Mouse (Mus musculus) MEL (cell line): ENCODE data around the gene Clec4b2. TPM values are rescaled to one million over a fixed set of nuclear protein-coding genes. Genes with fewer than 3 reads are reported as not detected.
"Not testable (repeated sequence)": the region's sequence is repeated elsewhere in the genome, so short reads cannot be mapped to it uniquely, and the experiment has no call there.

ENCODE experiments used
- DNase-seq: peaks from one replicate; pipeline ENCODE4 v3.0.0; 2011; ENCODE audit warnings: low read depth, low spot score
- H3K27ac ChIP-seq: 2 replicates; pipeline ENCODE4 v1.5.1; 2012; ENCODE audit warnings: low read depth, mild to moderate bottlenecking, control low read depth, low read length, moderate library complexity; ENCODE audit not compliant: control insufficient read depth
- H3K27me3 ChIP-seq, 2 experiments: fragments of 150-350 bp in 1 of 2; sonication (generic) in 1 of 2; 2 replicates each; pipeline ENCODE4 v1.6.1; 2012; ENCODE audit warnings: low read length in 2 of 2, mild to moderate bottlenecking in 2 of 2, improper control_type of control experiment in 1 of 2, moderate library complexity in 1 of 2; ENCODE audit not compliant: insufficient read depth in 2 of 2, control insufficient read depth in 1 of 2
- H3K36me3 ChIP-seq, 2 experiments: 2 replicates each; pipeline ENCODE4 v1.6.1; 2012 to 2014; ENCODE audit warnings: low read length in 2 of 2, improper control_type of control experiment in 1 of 2, inconsistent platforms in 1 of 2, mild to moderate bottlenecking in 1 of 2; ENCODE audit not compliant: insufficient read depth in 2 of 2, control insufficient read depth in 1 of 2
- H3K4me1 ChIP-seq, 2 experiments: fragments of 150-350 bp in 1 of 2; sonication (generic) in 1 of 2; 2 replicates each; pipeline ENCODE4 v1.6.1; 2012; ENCODE audit warnings: low read length in 2 of 2, improper control_type of control experiment in 1 of 2, mild to moderate bottlenecking in 1 of 2; ENCODE audit not compliant: insufficient read depth in 2 of 2, control insufficient read depth in 1 of 2
- H3K4me3 ChIP-seq, 2 experiments: fragments of 150-350 bp in 1 of 2; sonication (generic) in 1 of 2; 2 replicates each; pipeline ENCODE4 v1.5.1; 2012; ENCODE audit warnings: low read depth in 2 of 2, low read length in 2 of 2, mild to moderate bottlenecking in 2 of 2, moderate library complexity in 2 of 2, control low read depth in 1 of 2, improper control_type of control experiment in 1 of 2; ENCODE audit not compliant: control insufficient read depth in 1 of 2, insufficient read depth in 1 of 2
- H3K79me2 ChIP-seq: 2 replicates; pipeline ENCODE4 v1.6.1; 2012; ENCODE audit warnings: mild to moderate bottlenecking, low read length, moderate library complexity; ENCODE audit not compliant: control insufficient read depth, poor library complexity, insufficient read depth
- H3K9ac ChIP-seq: 2 replicates; pipeline ENCODE4 v1.6.1; 2012; ENCODE audit warnings: low read depth, mild to moderate bottlenecking, control low read depth, low read length, moderate library complexity; ENCODE audit not compliant: control insufficient read depth, poor library complexity, severe bottlenecking
- H3K9me3 ChIP-seq: fragments of 150-350 bp; sonication (generic); replicated peaks from 2 replicates; pipeline ENCODE4 v1.6.1; 2012; ENCODE audit warnings: mild to moderate bottlenecking, low read length, improper control_type of control experiment, moderate library complexity; ENCODE audit not compliant: insufficient read depth
- CHD2 ChIP-seq: IDR thresholded peaks from 2 replicates; pipeline ENCODE4 v1.6.1; 2011; ENCODE audit warnings: low read length, improper control_type of control experiment
- CTCF ChIP-seq, 3 experiments: IDR thresholded peaks in 2 of 3; conservative IDR thresholded peaks in 1 of 3; 2 replicates each; pipeline ENCODE4 v1.5.1; 2011 to 2012; ENCODE audit warnings: low read length in 3 of 3, low read depth in 2 of 3, mild to moderate bottlenecking in 2 of 3, improper control_type of control experiment in 1 of 3, inconsistent platforms in 1 of 3, mixed read lengths in 1 of 3, moderate library complexity in 1 of 3; ENCODE audit not compliant: control insufficient read depth in 1 of 3, insufficient read depth in 1 of 3, poor library complexity in 1 of 3, severe bottlenecking in 1 of 3
- E2F4 ChIP-seq: IDR thresholded peaks from 2 replicates; pipeline ENCODE4 v1.6.1; 2011; ENCODE audit warnings: low read depth, low read length, improper control_type of control experiment, borderline replicate concordance
- EP300 ChIP-seq, 2 experiments: IDR thresholded peaks; 2 replicates each; pipeline ENCODE4 v1.6.1; 2011; ENCODE audit warnings: improper control_type of control experiment in 2 of 2, low read length in 2 of 2, low read depth in 1 of 2, mild to moderate bottlenecking in 1 of 2
- ETS1 ChIP-seq: IDR thresholded peaks from 2 replicates; pipeline ENCODE4 v1.6.1; 2012; ENCODE audit warnings: low read depth, mild to moderate bottlenecking, inconsistent platforms, low read length, improper control_type of control experiment, moderate library complexity
- GABPA ChIP-seq: IDR thresholded peaks from 2 replicates; pipeline ENCODE4 v1.6.1; 2012; ENCODE audit warnings: low read depth, mild to moderate bottlenecking, inconsistent platforms, low read length, improper control_type of control experiment, moderate library complexity
- GATA1 ChIP-seq: IDR thresholded peaks from 2 replicates; pipeline ENCODE4 v1.6.1; 2011; ENCODE audit warnings: low read depth, low read length, improper control_type of control experiment
- HCFC1 ChIP-seq: IDR thresholded peaks from 2 replicates; pipeline ENCODE4 v1.6.1; 2012; ENCODE audit warnings: low read depth, mild to moderate bottlenecking, inconsistent platforms, low read length, improper control_type of control experiment, moderate library complexity
- JUND ChIP-seq: IDR thresholded peaks from 2 replicates; pipeline ENCODE4 v1.6.1; 2011; ENCODE audit warnings: low read depth, mild to moderate bottlenecking, improper control_type of control experiment, low read length
- MAX ChIP-seq: IDR thresholded peaks from 2 replicates; pipeline ENCODE4 v1.6.1; 2011; ENCODE audit warnings: low read length, improper control_type of control experiment
- MEF2A ChIP-seq: IDR thresholded peaks from 2 replicates; pipeline ENCODE4 v1.6.1; 2014; ENCODE audit warnings: low read depth, mild to moderate bottlenecking, inconsistent platforms, low read length, improper control_type of control experiment; ENCODE audit not compliant: poor library complexity, insufficient replicate concordance, severe bottlenecking; ENCODE audit errors: extremely low read depth
- MXI1 ChIP-seq: IDR thresholded peaks from 2 replicates; pipeline ENCODE4 v1.6.1; 2011; ENCODE audit warnings: mild to moderate bottlenecking, low read depth, low read length, improper control_type of control experiment
- MYB ChIP-seq: IDR thresholded peaks from 2 replicates; pipeline ENCODE4 v1.6.1; 2011; ENCODE audit warnings: mild to moderate bottlenecking, low read depth, low read length, improper control_type of control experiment
- MYC ChIP-seq: IDR thresholded peaks from 2 replicates; pipeline ENCODE4 v1.6.1; 2011; ENCODE audit warnings: low read depth, mild to moderate bottlenecking, low read length, improper control_type of control experiment, moderate library complexity
- NELFE ChIP-seq: IDR thresholded peaks from 2 replicates; pipeline ENCODE4 v1.6.1; 2011; ENCODE audit warnings: low read depth, low read length, improper control_type of control experiment
- POLR2A ChIP-seq, 2 experiments: IDR thresholded peaks; 2 replicates each; pipeline ENCODE4 v1.6.1; 2011 to 2012; ENCODE audit warnings: low read length in 2 of 2, mild to moderate bottlenecking in 2 of 2, control low read depth in 1 of 2, improper control_type of control experiment in 1 of 2, low read depth in 1 of 2, moderate library complexity in 1 of 2; ENCODE audit not compliant: control insufficient read depth in 1 of 2, insufficient read depth in 1 of 2, poor library complexity in 1 of 2
- RAD21 ChIP-seq: IDR thresholded peaks from 2 replicates; pipeline ENCODE4 v1.6.1; 2011; ENCODE audit warnings: mild to moderate bottlenecking, low read depth, low read length, improper control_type of control experiment
- SMC3 ChIP-seq: IDR thresholded peaks from 2 replicates; pipeline ENCODE4 v1.6.1; 2011; ENCODE audit warnings: low read depth, low read length, improper control_type of control experiment
- TAL1 ChIP-seq: IDR thresholded peaks from 2 replicates; pipeline ENCODE4 v1.6.1; 2012; ENCODE audit warnings: mild to moderate bottlenecking, inconsistent platforms, low read length, moderate library complexity, mixed read lengths
- TBP ChIP-seq: IDR thresholded peaks from 2 replicates; pipeline ENCODE4 v1.8.0; 2011; ENCODE audit warnings: low read depth, low read length, improper control_type of control experiment
- TCF12 ChIP-seq: IDR thresholded peaks from 2 replicates; pipeline ENCODE4 v1.6.1; 2014; ENCODE audit warnings: low read depth, mild to moderate bottlenecking, inconsistent platforms, low read length, improper control_type of control experiment, moderate library complexity
- UBTF ChIP-seq: IDR thresholded peaks from 2 replicates; pipeline ENCODE4 v1.6.1; 2012; ENCODE audit warnings: low read depth, mild to moderate bottlenecking, inconsistent platforms, low read length, improper control_type of control experiment, moderate library complexity, borderline replicate concordance; ENCODE audit not compliant: insufficient read depth
- USF1 ChIP-seq: IDR thresholded peaks from 2 replicates; pipeline ENCODE4 v1.6.1; 2014; ENCODE audit warnings: low read depth, mild to moderate bottlenecking, inconsistent platforms, low read length, improper control_type of control experiment, moderate library complexity
- USF2 ChIP-seq, 2 experiments: IDR thresholded peaks; 2 replicates each; pipeline ENCODE4 v1.6.1; 2011 to 2012; ENCODE audit warnings: improper control_type of control experiment in 2 of 2, low read length in 2 of 2, borderline replicate concordance in 1 of 2, inconsistent platforms in 1 of 2, low read depth in 1 of 2, mild to moderate bottlenecking in 1 of 2; ENCODE audit not compliant: insufficient read depth in 1 of 2
- ZC3H11A ChIP-seq: IDR thresholded peaks from 2 replicates; pipeline ENCODE4 v1.6.1; 2012; ENCODE audit warnings: low read depth, mild to moderate bottlenecking, inconsistent platforms, low read length, improper control_type of control experiment
- ZKSCAN1 ChIP-seq: IDR thresholded peaks from 2 replicates; pipeline ENCODE4 v1.6.1; 2012; ENCODE audit warnings: low read depth, mild to moderate bottlenecking, inconsistent platforms, low read length, improper control_type of control experiment, moderate library complexity
- polyA plus RNA-seq, 2 experiments: library from polyadenylated mRNA; stranded (reverse) in 1 of 2; unstranded in 1 of 2; fragments of >175 nt in 1 of 2; fragments of >200 nt in 1 of 2; gene quantifications; 2 replicates each; pipeline versions ENCODE4 v1.2.1 to v1.2.4; 2012; ENCODE audit warnings: low replicate concordance in 2 of 2, low read depth in 1 of 2; ENCODE audit not compliant: insufficient read length in 2 of 2, insufficient read depth in 1 of 2, missing spikeins in 1 of 2
- total RNA-seq: library from RNA; depleted of rRNA; stranded (reverse); fragments of 300-350 nt; gene quantifications from 2 replicates; pipeline ENCODE4 v1.2.3, GENCODE M21; 2012

The Clec4b2 gene
- total and polyA plus RNA-seq, 3 experiments, result not detected

GRCm38 (mm10) chr6:123244201-123244600, 71.5 kb downstream of the Clec4b2 start:
- Histone ChIP-seq H3K9ac (no peak overlapping the region), H3K27me3 (no peaks in the 10 kb centered on the region), H3K4me3 (no peak overlapping the region), H3K36me3 (no peaks in the 10 kb centered on the region), H3K79me2 (no peaks in the 10 kb centered on the region), H3K9me3 (no peaks in the 10 kb centered on the region)
- no peak for DNase-seq
- TF ChIP-seq HCFC1 (no peak), RAD21 (no peak), USF1 (no peak), MYC (no peak), GABPA (no peak), GATA1 (no peak)
- TF ChIP-seq, all 39 proteins: peak for 0
- no peak overlapping the region for H3K27ac ChIP-seq
- no peaks in the 10 kb centered on the region for H3K4me1 ChIP-seq

- TF ChIP-seq CTCF (IDR thresholded peaks at IDR 0.05 in 2 of 3, conservative IDR thresholded peaks at IDR 0.05 in 1 of 3; ENCODE audit: control insufficient read depth in 1 of 3, insufficient read depth in 1 of 3, low read depth in 2 of 3, low read length in 3 of 3, poor library complexity in 1 of 3, severe bottlenecking in 1 of 3), result peak in 2 of 3 experiments; percentile 37 to 54; a peak in 4 of 6 replicates
- TF ChIP-seq RAD21, result peak; percentile 53
- peak; percentile 54 for TF ChIP-seq SMC3
- TF ChIP-seq, all 39 proteins: peak for 3; not testable (repeated sequence) for 36
- H3K36me3 ChIP-seq, result peaks cover 0 to 15% of the 10 kb centered on the region in 2 experiments; a peak in 2 of 4 replicates
- not testable (repeated sequence) for H3K9ac ChIP-seq, H3K79me2 ChIP-seq, H3K4me3 ChIP-seq, H3K27ac ChIP-seq, H3K9me3 ChIP-seq, H3K27me3 ChIP-seq
- H3K4me1 ChIP-seq, result peaks cover 5 to 11% of the 10 kb centered on the region in 2 experiments
- DNase-seq, result peak; percentile 47
Measured at GRCm38 (mm10) chr6:123248862-123249261, 76.2 kb downstream of the Clec4b2 start.

GRCm38 (mm10) chr6:123252735-123253134, 80.0 kb downstream of the Clec4b2 start:
- Histone ChIP-seq H3K36me3 (peaks cover 0 to 15% of the 10 kb centered on the region in 2 experiments; a peak in 2 of 4 replicates), H3K27me3 (no peaks in the 10 kb centered on the region), H3K27ac (peak overlapping the region; percentile 87), H3K9me3 (no peaks in the 10 kb centered on the region), H3K4me3 (no peak overlapping the region), H3K79me2 (no peaks in the 10 kb centered on the region), H3K4me1 (peaks cover 5 to 11% of the 10 kb centered on the region in 2 experiments), H3K9ac (no peak overlapping the region)
- peak; percentile 88 for DNase-seq
- TF ChIP-seq TAL1, result peak; percentile 86
- no peak for TF ChIP-seq ZKSCAN1
- no peak; the same call in 1 of the 2 replicates for TF ChIP-seq E2F4
- peak; percentile 80 for TF ChIP-seq TCF12
- TF ChIP-seq HCFC1, result no peak
- peak; percentile 91 for TF ChIP-seq JUND
- peak; percentile 92 for TF ChIP-seq ETS1
- TF ChIP-seq POLR2A (IDR thresholded peaks at IDR 0.05; ENCODE audit: control insufficient read depth in 1 of 2, insufficient read depth in 1 of 2, low read depth in 1 of 2, low read length in 2 of 2, poor library complexity in 1 of 2), result no peak
- no peak for TF ChIP-seq CHD2
- TF ChIP-seq MYB, result 0 out of 2 replicates have a peak, but pooled peaks have one; percentile 42
- TF ChIP-seq TBP, result 0 out of 2 replicates have a peak, but pooled peaks have one; percentile 49
- TF ChIP-seq UBTF, result no peak
- peak; percentile 91 for TF ChIP-seq EP300 (IDR thresholded peaks at IDR 0.05; ENCODE audit: low read depth in 1 of 2, low read length in 2 of 2)
- no peak for TF ChIP-seq MEF2A
- peak; percentile 91 for TF ChIP-seq GATA1
- TF ChIP-seq SMC3, result no peak
- no peak for TF ChIP-seq NELFE
- peak; percentile 82 for TF ChIP-seq MYC
- TF ChIP-seq ZC3H11A, result no peak
- TF ChIP-seq MAX, result peak; percentile 44
- no peak for TF ChIP-seq MXI1
- TF ChIP-seq USF2 (IDR thresholded peaks at IDR 0.05; ENCODE audit: borderline replicate concordance in 1 of 2, insufficient read depth in 1 of 2, low read depth in 1 of 2, low read length in 2 of 2), result no peak
